Mouse (Mus musculus): ENCODE results near the gene Map3k4. TPM values are rescaled to one million over a fixed set of nuclear protein-coding genes. Genes with fewer than 3 reads are reported as not detected.

Map3k4 gene
- polyA plus RNA-seq, 1 experiment from 2014 or later, result 38.6 TPM

- Histone ChIP-seq H3K4me1 (ENCODE audit: control insufficient read depth, insufficient read depth, low read length) (peaks cover 23% of the 10 kb centered on the region), H3K4me3 (replicated peaks; ENCODE audit: low read depth, low read length) (no peak overlapping the region), H3K36me3 (ENCODE audit: control insufficient read depth, insufficient read depth, low read length) (no peaks in the 10 kb centered on the region), H3K9me3 (ENCODE audit: control insufficient read depth, low read length) (no peaks in the 10 kb centered on the region), H3K27ac (replicated peaks; ENCODE audit: low read depth, low read length) (no peak overlapping the region), H3K4me2 (ENCODE audit: low read length) (no peak overlapping the region), H3K9ac (replicated peaks; ENCODE audit: low read length) (no peak overlapping the region), H3K27me3 (ENCODE audit: control insufficient read depth, insufficient read depth, low read length) (no peaks in the 10 kb centered on the region)
- 74% methylated on average over 10 of the region's 10 CpGs for whole genome bisulfite sequencing
- ATAC-seq (ENCODE audit: low FRiP score, low TSS enrichment) (no peak), DNase-seq (no peak)
Observed at GRCm38 (mm10) chr17:12205015-12205693, 113.4 kb downstream of the Map3k4 start.

GRCm38 (mm10) chr17:12204689-12205014 lies 113.9 kb downstream of the Map3k4 start:
- WGBS, result 83% methylated on average over 3 of the region's 3 CpGs
- H3K27ac ChIP-seq (replicated peaks; ENCODE audit: low read depth, low read length), result no peak overlapping the region
- DNase-seq (no peak), ATAC-seq (ENCODE audit: low FRiP score, low TSS enrichment) (no peak)
- no peak overlapping the region for H3K9ac ChIP-seq (replicated peaks; ENCODE audit: low read length)
- no peaks in the 10 kb centered on the region for H3K36me3 ChIP-seq (ENCODE audit: control insufficient read depth, insufficient read depth, low read length)
- no peaks in the 10 kb centered on the region for H3K9me3 ChIP-seq (ENCODE audit: control insufficient read depth, low read length)
- peaks cover 23% of the 10 kb centered on the region for H3K4me1 ChIP-seq (ENCODE audit: control insufficient read depth, insufficient read depth, low read length)
- H3K4me3 ChIP-seq (replicated peaks; ENCODE audit: low read depth, low read length), result no peak overlapping the region
- no peaks in the 10 kb centered on the region for H3K27me3 ChIP-seq (ENCODE audit: control insufficient read depth, insufficient read depth, low read length)
- H3K4me2 ChIP-seq (ENCODE audit: low read length), result no peak overlapping the region

- H3K9me3 ChIP-seq (ENCODE audit: control insufficient read depth, low read length), result no peaks in the 10 kb centered on the region
- no peak for ATAC-seq (ENCODE audit: low FRiP score, low TSS enrichment)
- H3K27ac ChIP-seq (replicated peaks; ENCODE audit: low read depth, low read length), result no peak overlapping the region
- no peak overlapping the region for H3K4me3 ChIP-seq (replicated peaks; ENCODE audit: low read depth, low read length)
- no peak overlapping the region for H3K9ac ChIP-seq (replicated peaks; ENCODE audit: low read length)
- 74% methylated on average over 3 of the region's 3 CpGs for WGBS
- 0 out of 2 replicates have a peak, but pooled peaks cover under 1% of the 10 kb centered on the region for H3K36me3 ChIP-seq (ENCODE audit: control insufficient read depth, insufficient read depth, low read length)
- no peak for DNase-seq
- H3K27me3 ChIP-seq (ENCODE audit: control insufficient read depth, insufficient read depth, low read length), result no peaks in the 10 kb centered on the region
- peaks cover 23% of the 10 kb centered on the region for H3K4me1 ChIP-seq (ENCODE audit: control insufficient read depth, insufficient read depth, low read length)
- H3K4me2 ChIP-seq (ENCODE audit: low read length), result no peak overlapping the region
Observed at GRCm38 (mm10) chr17:12204246-12204645, 114.3 kb downstream of the Map3k4 start.

- Histone ChIP-seq H3K27me3 (ENCODE audit: control insufficient read depth, insufficient read depth, low read length) (no peaks in the 10 kb centered on the region), H3K4me3 (replicated peaks; ENCODE audit: low read depth, low read length) (no peak overlapping the region), H3K4me1 (ENCODE audit: control insufficient read depth, insufficient read depth, low read length) (peaks cover 23% of the 10 kb centered on the region), H3K36me3 (ENCODE audit: control insufficient read depth, insufficient read depth, low read length) (peaks cover 7% of the 10 kb centered on the region; the same call in 1 of the 2 replicates), H3K4me2 (ENCODE audit: low read length) (no peak overlapping the region), H3K27ac (replicated peaks; ENCODE audit: low read depth, low read length) (0 out of 2 replicates have a peak overlapping the region, but pooled peaks have one; percentile 17), H3K9ac (replicated peaks; ENCODE audit: low read length) (no peak overlapping the region), H3K9me3 (ENCODE audit: control insufficient read depth, low read length) (no peaks in the 10 kb centered on the region)
- peak; percentile 38 for ATAC-seq (ENCODE audit: low FRiP score, low TSS enrichment)
- WGBS, result 61% methylated on average over 15 of the region's 15 CpGs
- peak; percentile 76 for DNase-seq
Observed at GRCm38 (mm10) chr17:12203414-12203897, 115.1 kb downstream of the Map3k4 start.

- Histone ChIP-seq H3K36me3 (ENCODE audit: control insufficient read depth, insufficient read depth, low read length) (peaks cover 7% of the 10 kb centered on the region; the same call in 1 of the 2 replicates), H3K4me2 (ENCODE audit: low read length) (no peak overlapping the region), H3K4me3 (replicated peaks; ENCODE audit: low read depth, low read length) (no peak overlapping the region), H3K27ac (replicated peaks; ENCODE audit: low read depth, low read length) (no peak overlapping the region), H3K9me3 (ENCODE audit: control insufficient read depth, low read length) (no peaks in the 10 kb centered on the region), H3K4me1 (ENCODE audit: control insufficient read depth, insufficient read depth, low read length) (peaks cover 11% of the 10 kb centered on the region), H3K9ac (replicated peaks; ENCODE audit: low read length) (no peak overlapping the region), H3K27me3 (ENCODE audit: control insufficient read depth, insufficient read depth, low read length) (no peaks in the 10 kb centered on the region)
- DNase-seq (no peak), ATAC-seq (ENCODE audit: low FRiP score, low TSS enrichment) (no peak)
- WGBS, result 89% methylated on average over 1 of the region's 1 CpGs
Observed at GRCm38 (mm10) chr17:12201086-12201485, 117.5 kb downstream of the Map3k4 start.

GRCm38 (mm10) chr17:12199933-12200332 lies 118.7 kb downstream of the Map3k4 start:
- H3K9me3 ChIP-seq (ENCODE audit: control insufficient read depth, low read length), result no peaks in the 10 kb centered on the region
- no peaks in the 10 kb centered on the region for H3K27me3 ChIP-seq (ENCODE audit: control insufficient read depth, insufficient read depth, low read length)
- no peak overlapping the region for H3K27ac ChIP-seq (replicated peaks; ENCODE audit: low read depth, low read length)
- H3K4me3 ChIP-seq (replicated peaks; ENCODE audit: low read depth, low read length), result no peak overlapping the region
- DNase-seq (no peak), ATAC-seq (ENCODE audit: low FRiP score, low TSS enrichment) (no peak)
- no peak overlapping the region for H3K9ac ChIP-seq (replicated peaks; ENCODE audit: low read length)
- H3K4me1 ChIP-seq (ENCODE audit: control insufficient read depth, insufficient read depth, low read length), result no peaks in the 10 kb centered on the region
- H3K4me2 ChIP-seq (ENCODE audit: low read length), result no peak overlapping the region
- peaks cover 7% of the 10 kb centered on the region; the same call in 1 of the 2 replicates for H3K36me3 ChIP-seq (ENCODE audit: control insufficient read depth, insufficient read depth, low read length)
- WGBS, result 85% methylated on average over 4 of the region's 4 CpGs

- Histone ChIP-seq H3K9ac (replicated peaks; ENCODE audit: low read length) (no peak overlapping the region), H3K4me3 (replicated peaks; ENCODE audit: low read depth, low read length) (no peak overlapping the region), H3K9me3 (ENCODE audit: control insufficient read depth, low read length) (no peaks in the 10 kb centered on the region), H3K4me1 (ENCODE audit: control insufficient read depth, insufficient read depth, low read length) (no peaks in the 10 kb centered on the region), H3K27me3 (ENCODE audit: control insufficient read depth, insufficient read depth, low read length) (no peaks in the 10 kb centered on the region), H3K36me3 (ENCODE audit: control insufficient read depth, insufficient read depth, low read length) (peaks cover 10% of the 10 kb centered on the region; the same call in 1 of the 2 replicates), H3K27ac (replicated peaks; ENCODE audit: low read depth, low read length) (no peak overlapping the region), H3K4me2 (ENCODE audit: low read length) (no peak overlapping the region)
- DNase-seq (no peak), ATAC-seq (ENCODE audit: low FRiP score, low TSS enrichment) (no peak)
- 81% methylated on average over 10 of the region's 10 CpGs for WGBS
Observed at GRCm38 (mm10) chr17:12195604-12196003, 123.0 kb downstream of the Map3k4 start.

- DNase-seq, result no peak
- no peak overlapping the region for H3K4me2 ChIP-seq (ENCODE audit: low read length)
- no peak for ATAC-seq (ENCODE audit: low FRiP score, low TSS enrichment)
- H3K36me3 ChIP-seq (ENCODE audit: control insufficient read depth, insufficient read depth, low read length), result peaks cover 10% of the 10 kb centered on the region; the same call in 1 of the 2 replicates
- no peak overlapping the region for H3K4me3 ChIP-seq (replicated peaks; ENCODE audit: low read depth, low read length)
- no peaks in the 10 kb centered on the region for H3K4me1 ChIP-seq (ENCODE audit: control insufficient read depth, insufficient read depth, low read length)
- H3K9ac ChIP-seq (replicated peaks; ENCODE audit: low read length), result no peak overlapping the region
- no peak overlapping the region for H3K27ac ChIP-seq (replicated peaks; ENCODE audit: low read depth, low read length)
- no peaks in the 10 kb centered on the region for H3K9me3 ChIP-seq (ENCODE audit: control insufficient read depth, low read length)
- WGBS, result 74% methylated on average over 5 of the region's 5 CpGs
- no peaks in the 10 kb centered on the region for H3K27me3 ChIP-seq (ENCODE audit: control insufficient read depth, insufficient read depth, low read length)
Observed at GRCm38 (mm10) chr17:12195137-12195536, 123.5 kb downstream of the Map3k4 start.

GRCm38 (mm10) chr17:12187782-12188181 lies 130.8 kb downstream of the Map3k4 start:
- no peak for ATAC-seq (ENCODE audit: low FRiP score, low TSS enrichment)

More at GRCm38 (mm10) chr17:12187782-12188181, 130.8 kb downstream of the Map3k4 start:
- WGBS, result 13% methylated on average over 1 of the region's 1 CpGs
- DNase-seq, result peak; percentile 79
- 0 out of 2 replicates have a peak, but pooled peaks cover 3% of the 10 kb centered on the region for H3K36me3 ChIP-seq (ENCODE audit: control insufficient read depth, insufficient read depth, low read length)
- no peak overlapping the region for H3K4me3 ChIP-seq (replicated peaks; ENCODE audit: low read depth, low read length)
- H3K4me1 ChIP-seq (ENCODE audit: control insufficient read depth, insufficient read depth, low read length), result peaks cover 16% of the 10 kb centered on the region
- no peak overlapping the region for H3K9ac ChIP-seq (replicated peaks; ENCODE audit: low read length)
- no peak overlapping the region for H3K4me2 ChIP-seq (ENCODE audit: low read length)
- H3K27me3 ChIP-seq (ENCODE audit: control insufficient read depth, insufficient read depth, low read length), result no peaks in the 10 kb centered on the region
- peak overlapping the region; percentile 60 for H3K27ac ChIP-seq (replicated peaks; ENCODE audit: low read depth, low read length)
- no peaks in the 10 kb centered on the region for H3K9me3 ChIP-seq (ENCODE audit: control insufficient read depth, low read length)

All from midbrain, embryonic 14.5 days (tissue).